Mouse (Mus musculus): ENCODE results near the gene Sval2. TPM values are rescaled to one million over a fixed set of nuclear protein-coding genes. Genes with fewer than 3 reads are reported as not detected.

Sval2 gene
- not detected in 2 replicates for polyA plus RNA-seq (2012; rRNA removed)

GRCm38 (mm10) chr6:41852689-41853088 lies at the start of gene Sval2:
Gene Sval2 (plus strand): TSS chr6:41852989.

GRCm38 (mm10) chr6:41847235-41847634 lies 5.6 kb upstream of the Sval2 start, which contains the start of gene Pip:
Gene Pip (plus strand): TSS chr6:41847535.

Other genes starting within 250 kb of the Sval2 start
- 33.5 and 40.0 TPM in 2 replicates for gene Ephb6, start 247.5 kb upstream of the Sval2 start, polyA plus RNA-seq (2012; rRNA removed)
- gene Trpv6, start 216.6 kb upstream of the Sval2 start, polyA plus RNA-seq (2012; rRNA removed): 0.04 and 0.19 TPM in 2 replicates
- not detected in 2 replicates for gene Trpv5, start 172.2 kb upstream of the Sval2 start, polyA plus RNA-seq (2012; rRNA removed)
- not detected in 2 replicates for gene Llcfc1, start 168.6 kb upstream of the Sval2 start, polyA plus RNA-seq (2012; rRNA removed)
- 0.63 and 0.71 TPM in 2 replicates for gene Kel, start 148.7 kb upstream of the Sval2 start, polyA plus RNA-seq (2012; rRNA removed)
- gene Olfr459, start 77.8 kb upstream of the Sval2 start, polyA plus RNA-seq (2012; rRNA removed): not detected in 2 replicates
- not detected in 2 replicates for gene Pip, start 5.5 kb upstream of the Sval2 start, polyA plus RNA-seq (2012; rRNA removed)
- gene Sval1, start 98.6 kb downstream of the Sval2 start, polyA plus RNA-seq (2012; rRNA removed): not detected in 2 replicates
- not detected in 2 replicates for gene Sval3, start 115.2 kb downstream of the Sval2 start, polyA plus RNA-seq (2012; rRNA removed)
- not detected in 2 replicates for gene Sva, start 185.4 kb downstream of the Sval2 start, polyA plus RNA-seq (2012; rRNA removed)